Mouse (Mus musculus) layer of hippocampus, adult 9-10 months (tissue): ENCODE results near the gene Tdrd7.

Source experiments
- DNase-seq: peaks from one replicate; pipeline ENCODE4 v3.0.0; 2022; ENCODE audit warnings: low spot score

Tdrd7 gene

GRCm38 (mm10) chr4:45964771-45965439, at the start of gene Tdrd7:
Tdrd7 (plus strand) TSS chr4:45965334.
- DNase-seq, result no peak

GRCm38 (mm10) chr4:45917091-45917490, 48.0 kb upstream of the Tdrd7 start:
- no peak for DNase-seq

GRCm38 (mm10) chr4:45921663-45922435, 43.3 kb upstream of the Tdrd7 start:
- DNase-seq, result no peak

- no peak for DNase-seq
Observed at GRCm38 (mm10) chr4:45924011-45924410, 41.1 kb upstream of the Tdrd7 start.

GRCm38 (mm10) chr4:45928561-45928960, 36.6 kb upstream of the Tdrd7 start:
- DNase-seq, result no peak

GRCm38 (mm10) chr4:45941628-45942044, 23.5 kb upstream of the Tdrd7 start:
- peak; percentile 15 for DNase-seq

GRCm38 (mm10) chr4:45947729-45948128, 17.4 kb upstream of the Tdrd7 start:
- DNase-seq, result no peak

- DNase-seq, result no peak
Observed at GRCm38 (mm10) chr4:45949109-45949848, 15.9 kb upstream of the Tdrd7 start.

- no peak for DNase-seq
Observed at GRCm38 (mm10) chr4:45951830-45952229, 13.3 kb upstream of the Tdrd7 start.

GRCm38 (mm10) chr4:45953025-45953919, 11.9 kb upstream of the Tdrd7 start:
- DNase-seq, result no peak

GRCm38 (mm10) chr4:45955235-45955634, 9.9 kb upstream of the Tdrd7 start:
- DNase-seq, result no peak

GRCm38 (mm10) chr4:45956131-45956530, 9.0 kb upstream of the Tdrd7 start:
- DNase-seq, result no peak

GRCm38 (mm10) chr4:45956706-45957105, 8.4 kb upstream of the Tdrd7 start:
- no peak for DNase-seq

GRCm38 (mm10) chr4:45965737-45966447, 758 bp downstream of the Tdrd7 start:
- no peak for DNase-seq

GRCm38 (mm10) chr4:45966716-45967115, 1.6 kb downstream of the Tdrd7 start:
- no peak for DNase-seq

GRCm38 (mm10) chr4:45967479-45968341, 2.6 kb downstream of the Tdrd7 start:
- DNase-seq, result no peak

GRCm38 (mm10) chr4:45969051-45969450, 3.9 kb downstream of the Tdrd7 start:
- DNase-seq, result no peak

- no peak for DNase-seq
Observed at GRCm38 (mm10) chr4:45970048-45970560, 5.0 kb downstream of the Tdrd7 start.

GRCm38 (mm10) chr4:45971806-45972447, 6.8 kb downstream of the Tdrd7 start:
- DNase-seq, result peak; percentile 95
